Mouse (Mus musculus): ENCODE measurements around the gene Golga2. TPM values are rescaled to one million over a fixed set of nuclear protein-coding genes. Genes with fewer than 3 reads are reported as not detected.

Golga2 gene
- polyA plus RNA-seq, 1 experiment from 2014 or later, result 25.4 TPM

GRCm38 (mm10) chr2:32311443-32312317 is 24.5 kb downstream of the Golga2 start:
- peaks cover 28% of the 10 kb centered on the region for H3K36me3 ChIP-seq (ENCODE audit: control insufficient read depth, insufficient read depth, low read length)
- H3K4me3 ChIP-seq (ENCODE audit: low read depth, low read length), result peak overlapping the region; percentile 36
- H3K4me1 ChIP-seq (ENCODE audit: control insufficient read depth, insufficient read depth, low read length), result peaks cover 12% of the 10 kb centered on the region
- peaks cover 5% of the 10 kb centered on the region; the same call in 1 of the 2 replicates for H3K27me3 ChIP-seq (ENCODE audit: control insufficient read depth, insufficient read depth, low read length)
- 11% methylated on average over 31 of the region's 42 CpGs for WGBS
- H3K27ac ChIP-seq (ENCODE audit: low read depth, low read length), result no peak overlapping the region
- H3K4me2 ChIP-seq (ENCODE audit: low read depth, low read length), result peak overlapping the region; percentile 75
- H3K9me3 ChIP-seq (ENCODE audit: control insufficient read depth, low read length), result no peaks in the 10 kb centered on the region
- ATAC-seq (ENCODE audit: low read depth), result no peak
- H3K9ac ChIP-seq (replicated peaks; ENCODE audit: low read depth, low read length), result peak overlapping the region; percentile 58

GRCm38 (mm10) chr2:32312318-32312964 is 25.3 kb downstream of the Golga2 start:
- no peak overlapping the region for H3K27ac ChIP-seq (ENCODE audit: low read depth, low read length)
- peak overlapping the region; percentile 58 for H3K9ac ChIP-seq (replicated peaks; ENCODE audit: low read depth, low read length)
- H3K4me3 ChIP-seq (ENCODE audit: low read depth, low read length), result peak overlapping the region; percentile 36
- H3K4me1 ChIP-seq (ENCODE audit: control insufficient read depth, insufficient read depth, low read length), result peaks cover 12% of the 10 kb centered on the region
- ATAC-seq (ENCODE audit: low read depth), result peak; percentile 54; the same call in 1 of the 2 replicates
- peaks cover 5% of the 10 kb centered on the region; the same call in 1 of the 2 replicates for H3K27me3 ChIP-seq (ENCODE audit: control insufficient read depth, insufficient read depth, low read length)
- 2% methylated on average over 45 of the region's 56 CpGs for WGBS
- peak overlapping the region; percentile 75 for H3K4me2 ChIP-seq (ENCODE audit: low read depth, low read length)
- no peaks in the 10 kb centered on the region for H3K9me3 ChIP-seq (ENCODE audit: control insufficient read depth, low read length)
- H3K36me3 ChIP-seq (ENCODE audit: control insufficient read depth, insufficient read depth, low read length), result peaks cover 22% of the 10 kb centered on the region

GRCm38 (mm10) chr2:32314831-32315230 is 27.6 kb downstream of the Golga2 start:
- Histone ChIP-seq H3K27ac (ENCODE audit: low read depth, low read length) (no peak overlapping the region), H3K9ac (replicated peaks; ENCODE audit: low read depth, low read length) (no peak overlapping the region), H3K9me3 (ENCODE audit: control insufficient read depth, low read length) (no peaks in the 10 kb centered on the region), H3K4me2 (ENCODE audit: low read depth, low read length) (no peak overlapping the region), H3K36me3 (ENCODE audit: control insufficient read depth, insufficient read depth, low read length) (peaks cover 17% of the 10 kb centered on the region), H3K4me1 (ENCODE audit: control insufficient read depth, insufficient read depth, low read length) (peaks cover 12% of the 10 kb centered on the region), H3K4me3 (ENCODE audit: low read depth, low read length) (no peak overlapping the region), H3K27me3 (ENCODE audit: control insufficient read depth, insufficient read depth, low read length) (peaks cover 5% of the 10 kb centered on the region; the same call in 1 of the 2 replicates)
- 91% methylated on average over 14 of the region's 14 CpGs for WGBS
- ATAC-seq (ENCODE audit: low read depth), result no peak

- H3K9me3 ChIP-seq (ENCODE audit: control insufficient read depth, low read length), result no peaks in the 10 kb centered on the region
- no peak overlapping the region for H3K9ac ChIP-seq (replicated peaks; ENCODE audit: low read depth, low read length)
- no peak overlapping the region for H3K4me3 ChIP-seq (ENCODE audit: low read depth, low read length)
- peaks cover 12% of the 10 kb centered on the region for H3K4me1 ChIP-seq (ENCODE audit: control insufficient read depth, insufficient read depth, low read length)
- no peak overlapping the region for H3K27ac ChIP-seq (ENCODE audit: low read depth, low read length)
- ATAC-seq (ENCODE audit: low read depth), result no peak
- peaks cover 5% of the 10 kb centered on the region; the same call in 1 of the 2 replicates for H3K27me3 ChIP-seq (ENCODE audit: control insufficient read depth, insufficient read depth, low read length)
- H3K36me3 ChIP-seq (ENCODE audit: control insufficient read depth, insufficient read depth, low read length), result peaks cover 16% of the 10 kb centered on the region
- H3K4me2 ChIP-seq (ENCODE audit: low read depth, low read length), result no peak overlapping the region
- 35% methylated on average over 8 of the region's 8 CpGs for WGBS
Measured at GRCm38 (mm10) chr2:32315751-32316150, 28.6 kb downstream of the Golga2 start.

GRCm38 (mm10) chr2:32316887-32317656 is 29.9 kb downstream of the Golga2 start:
- H3K27ac ChIP-seq (ENCODE audit: low read depth, low read length), result no peak overlapping the region
- H3K36me3 ChIP-seq (ENCODE audit: control insufficient read depth, insufficient read depth, low read length), result peaks cover 16% of the 10 kb centered on the region
- H3K9me3 ChIP-seq (ENCODE audit: control insufficient read depth, low read length), result no peaks in the 10 kb centered on the region
- H3K4me1 ChIP-seq (ENCODE audit: control insufficient read depth, insufficient read depth, low read length), result peaks cover 4% of the 10 kb centered on the region; the same call in 1 of the 2 replicates
- no peak overlapping the region for H3K4me3 ChIP-seq (ENCODE audit: low read depth, low read length)
- WGBS, result 73% methylated on average over 20 of the region's 20 CpGs
- peaks cover under 1% of the 10 kb centered on the region; the same call in 1 of the 2 replicates for H3K27me3 ChIP-seq (ENCODE audit: control insufficient read depth, insufficient read depth, low read length)
- no peak overlapping the region for H3K9ac ChIP-seq (replicated peaks; ENCODE audit: low read depth, low read length)
- ATAC-seq (ENCODE audit: low read depth), result no peak
- no peak overlapping the region for H3K4me2 ChIP-seq (ENCODE audit: low read depth, low read length)

GRCm38 (mm10) chr2:32317791-32318417 is 30.7 kb downstream of the Golga2 start:
- 10% methylated on average over 19 of the region's 19 CpGs for WGBS
- no peaks in the 10 kb centered on the region for H3K27me3 ChIP-seq (ENCODE audit: control insufficient read depth, insufficient read depth, low read length)

GRCm38 (mm10) chr2:32318709-32319585 is 31.8 kb downstream of the Golga2 start:
- Histone ChIP-seq H3K36me3 (ENCODE audit: control insufficient read depth, insufficient read depth, low read length) (peaks cover 16% of the 10 kb centered on the region), H3K4me2 (ENCODE audit: low read depth, low read length) (peak overlapping the region; percentile 22; the same call in 1 of the 2 replicates), H3K27ac (ENCODE audit: low read depth, low read length) (no peak overlapping the region), H3K4me1 (ENCODE audit: control insufficient read depth, insufficient read depth, low read length) (peaks cover 8% of the 10 kb centered on the region; the same call in 1 of the 2 replicates), H3K27me3 (ENCODE audit: control insufficient read depth, insufficient read depth, low read length) (no peaks in the 10 kb centered on the region), H3K4me3 (ENCODE audit: low read depth, low read length) (no peak overlapping the region), H3K9ac (replicated peaks; ENCODE audit: low read depth, low read length) (0 out of 2 replicates have a peak overlapping the region, but pooled peaks have one; percentile 0), H3K9me3 (ENCODE audit: control insufficient read depth, low read length) (no peaks in the 10 kb centered on the region)
- 67% methylated on average over 14 of the region's 14 CpGs for WGBS
- ATAC-seq (ENCODE audit: low read depth), result no peak

More at GRCm38 (mm10) chr2:32317791-32318417, 30.7 kb downstream of the Golga2 start:
- Histone ChIP-seq H3K9me3 (ENCODE audit: control insufficient read depth, low read length) (no peaks in the 10 kb centered on the region), H3K27ac (ENCODE audit: low read depth, low read length) (peak overlapping the region; percentile 12; the same call in 1 of the 2 replicates), H3K4me3 (ENCODE audit: low read depth, low read length) (peak overlapping the region; percentile 9; the same call in 1 of the 2 replicates), H3K4me2 (ENCODE audit: low read depth, low read length) (peak overlapping the region; percentile 22; the same call in 1 of the 2 replicates), H3K9ac (replicated peaks; ENCODE audit: low read depth, low read length) (0 out of 2 replicates have a peak overlapping the region, but pooled peaks have one; percentile 0), H3K4me1 (ENCODE audit: control insufficient read depth, insufficient read depth, low read length) (peaks cover 4% of the 10 kb centered on the region; the same call in 1 of the 2 replicates), H3K36me3 (ENCODE audit: control insufficient read depth, insufficient read depth, low read length) (peaks cover 16% of the 10 kb centered on the region)
- ATAC-seq (ENCODE audit: low read depth), result peak; percentile 25; the same call in 1 of the 2 replicates
